Mouse (Mus musculus): ENCODE results near the gene Mixl1. TPM values are rescaled to one million over a fixed set of nuclear protein-coding genes. Genes with fewer than 3 reads are reported as not detected.

Mixl1 gene
- not detected for polyA plus RNA-seq (2017; shearing (Covaris generic))

DNA sequence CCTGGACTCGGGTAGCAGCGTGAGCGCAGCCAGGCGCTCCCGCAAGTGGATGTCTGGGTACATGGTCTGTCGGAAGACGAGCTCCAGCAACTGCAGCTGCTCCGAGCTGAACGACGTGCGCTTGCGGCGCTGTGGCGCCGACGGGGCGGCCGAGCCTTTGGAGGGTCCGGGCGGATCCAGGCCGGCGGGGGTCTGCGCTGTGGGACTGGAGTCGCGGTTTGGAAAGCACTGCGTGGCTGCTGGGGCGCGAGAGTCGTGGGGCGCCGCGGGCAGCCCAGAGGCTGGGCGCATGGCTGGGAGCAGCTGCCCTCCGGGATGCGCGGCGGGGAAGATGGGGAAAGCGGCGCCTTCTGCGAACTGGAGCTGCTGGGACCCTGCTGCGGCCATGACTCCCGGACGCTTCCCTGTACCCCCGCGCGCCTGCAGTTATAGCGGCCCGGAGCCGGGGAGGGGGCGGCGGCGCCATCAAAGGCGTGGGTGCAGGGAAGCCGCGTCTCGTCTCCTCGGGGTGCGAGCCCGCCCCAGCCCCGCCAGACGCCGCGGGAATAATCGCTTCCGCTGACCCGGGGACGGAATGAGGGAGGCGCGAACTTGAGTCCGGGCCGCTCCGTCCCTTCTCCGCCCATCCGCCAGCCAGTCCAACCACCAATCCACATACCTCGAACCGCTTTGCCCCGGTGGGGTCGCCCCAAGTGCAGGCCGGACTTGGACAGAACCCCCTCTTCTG lies at the start of gene Mixl1:
Mixl1 (minus strand) TSS at position 409 of the 727 bp plus-strand sequence.

DNA sequence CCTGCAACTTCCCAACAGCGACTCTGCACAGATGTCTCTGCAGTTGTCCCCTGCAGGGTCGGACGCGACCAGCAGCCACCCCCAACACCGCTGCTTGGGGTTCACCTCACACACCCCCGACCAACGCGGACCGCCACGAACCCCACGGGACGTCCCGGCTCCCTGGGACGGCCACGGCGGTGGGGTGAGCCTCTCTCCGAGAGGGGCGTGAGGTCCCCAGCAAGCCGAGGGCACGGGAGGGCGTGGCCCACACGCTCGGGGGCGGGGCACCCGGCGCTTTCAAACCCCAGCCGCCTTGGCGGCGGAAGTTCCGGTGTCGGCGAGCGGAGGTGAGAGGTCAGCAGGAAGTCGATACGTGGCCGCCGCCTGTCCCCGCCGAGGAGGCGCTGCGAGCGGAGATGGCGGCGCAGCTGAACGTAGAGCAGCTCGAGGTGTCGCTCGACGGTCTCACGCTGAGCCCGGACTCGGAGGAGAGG lies 28.9 kb upstream of the Mixl1 start, which contains the start of gene Acbd3:
Acbd3 (plus strand) TSS at position 340 of the 476 bp plus-strand sequence.

Other genes starting within 250 kb of the Mixl1 start
- not detected for gene Stum, start 213.5 kb downstream of the Mixl1 start, polyA plus RNA-seq (2017; shearing (Covaris generic))
- gene Parp1, start 128.1 kb downstream of the Mixl1 start, polyA plus RNA-seq (2017; shearing (Covaris generic)) = 98.6 TPM
- 24.5 TPM for gene Lin9, start 55.9 kb downstream of the Mixl1 start, polyA plus RNA-seq (2017; shearing (Covaris generic))
- 13.6 TPM for gene Acbd3, start 29.0 kb upstream of the Mixl1 start, polyA plus RNA-seq (2017; shearing (Covaris generic))
- gene H3f3a, start 116.9 kb upstream of the Mixl1 start, polyA plus RNA-seq (2017; shearing (Covaris generic)) = 1,148 TPM
- 54.9 TPM for gene Sde2, start 154.1 kb upstream of the Mixl1 start, polyA plus RNA-seq (2017; shearing (Covaris generic))
- not detected for gene Lefty2, start 196.1 kb upstream of the Mixl1 start, polyA plus RNA-seq (2017; shearing (Covaris generic))
- 117 TPM for gene Pycr2, start 207.3 kb upstream of the Mixl1 start, polyA plus RNA-seq (2017; shearing (Covaris generic))
- 0.35 TPM for gene Lefty1, start 238.0 kb upstream of the Mixl1 start, polyA plus RNA-seq (2017; shearing (Covaris generic))
- 61.5 TPM for gene Tmem63a, start 245.3 kb upstream of the Mixl1 start, polyA plus RNA-seq (2017; shearing (Covaris generic))

All from inflammation-experienced regulatory T-cells, adult 16 weeks (primary cell).